Mouse (Mus musculus) bone marrow macrophage, adult 2 months (primary cell): ENCODE results near the gene Pon2.

Experiments used
- CTCF ChIP-seq: IDR thresholded peaks from 2 replicates; pipeline ENCODE4 v1.5.1; 2012; ENCODE audit warnings: low read depth, mild to moderate bottlenecking, low read length, moderate library complexity
- POLR2A ChIP-seq: IDR thresholded peaks from 2 replicates; pipeline ENCODE4 v1.6.1; 2012; ENCODE audit warnings: mild to moderate bottlenecking, low read depth, low read length, borderline replicate concordance

- TF ChIP-seq CTCF (no peak), POLR2A (no peak)
Observed at GRCm38 (mm10) chr6:5287919-5288318, 10.3 kb downstream of the Pon2 start.
